ENCODE assay signal across 8 mouse cellular contexts in genomic region chr16:45608481-45608954, GRCm38 (mm10). TPM values are rescaled to one million over a fixed set of nuclear protein-coding genes. Genes with fewer than 3 reads are reported as not detected.
DNase-seq lines count a peak whose midpoint lies in the region; ATAC-seq and TF ChIP-seq lines count a peak whose summit lies in the region.

No protein-coding gene starts in this region.

- TF ChIP-seq POLR2A in limb, embryonic 14.5 days (IDR thresholded peaks at IDR 0.05; ENCODE audit: borderline replicate concordance, extremely low read depth, insufficient read depth, insufficient read length) = no peak
- no peak for TF ChIP-seq POLR2A in thymus, adult 2 months (IDR thresholded peaks at IDR 0.05; ENCODE audit: control insufficient read depth, extremely low read depth, insufficient read depth, low read length, poor library complexity)

- peak; percentile 24 for DNase-seq in heart, adult 8-10 months (ENCODE audit: low spot score)
- peak; percentile 6 for DNase-seq in ES-CJ7 (ENCODE audit: low read depth, low spot score)
- peak; percentile 49 for DNase-seq in embryonic facial prominence, embryonic 14.5 days (ENCODE audit: low spot score)
- DNase-seq in limb, embryonic 14.5 days (ENCODE audit: low spot score) = peak; percentile 22
- peak; percentile 3 for DNase-seq in skeletal muscle tissue, adult 2 months (ENCODE audit: low read depth, low spot score)
- no peak for DNase-seq in thymus, adult 2 months

- H3K36me3 ChIP-seq in heart, embryonic 11.5 days (ENCODE audit: control insufficient read depth, insufficient read depth, low read length) = no peaks in the 10 kb centered on the region
- H3K36me3 ChIP-seq in embryonic facial prominence, embryonic 14.5 days (ENCODE audit: control insufficient read depth, insufficient read depth, low read length) = no peaks in the 10 kb centered on the region
- no peaks in the 10 kb centered on the region for H3K36me3 ChIP-seq in limb, embryonic 14.5 days (ENCODE audit: control insufficient read depth, insufficient read depth, low read length)
- no peaks in the 10 kb centered on the region for H3K36me3 ChIP-seq in thymus, adult 2 months (ENCODE audit: control insufficient read depth, insufficient read depth, low read length)
- H3K36me3 ChIP-seq in forebrain, embryonic 12.5 days (replicated peaks) = no peaks in the 10 kb centered on the region

- H3K9me3 ChIP-seq in heart, embryonic 11.5 days (replicated peaks; ENCODE audit: control insufficient read depth, low read length) = no peaks in the 10 kb centered on the region; the same call in 1 of the 2 replicates
- no peaks in the 10 kb centered on the region for H3K9me3 ChIP-seq in embryonic facial prominence, embryonic 14.5 days (ENCODE audit: control insufficient read depth, low read length)
- H3K9me3 ChIP-seq in limb, embryonic 14.5 days (ENCODE audit: control insufficient read depth, low read length) = no peaks in the 10 kb centered on the region
- H3K9me3 ChIP-seq in forebrain, embryonic 12.5 days = no peaks in the 10 kb centered on the region

- 47% methylated on average over 4 of the region's 4 CpGs for WGBS in heart, embryonic 11.5 days (ENCODE audit: insufficient replicate concordance)
- WGBS in embryonic facial prominence, embryonic 14.5 days = 33% methylated on average over 4 of the region's 4 CpGs
- 27% methylated on average over 4 of the region's 4 CpGs for WGBS in limb, embryonic 14.5 days
- WGBS in thymus, adult 2 months = 60% methylated on average over 4 of the region's 4 CpGs
- WGBS in forebrain, embryonic 12.5 days = 57% methylated on average over 4 of the region's 4 CpGs

- no peak overlapping the region for H3K27ac ChIP-seq in heart, embryonic 11.5 days (ENCODE audit: low read depth, low read length)
- no peak overlapping the region for H3K27ac ChIP-seq in embryonic facial prominence, embryonic 14.5 days (replicated peaks; ENCODE audit: low read depth, low read length)
- no peak overlapping the region for H3K27ac ChIP-seq in limb, embryonic 14.5 days (replicated peaks; ENCODE audit: low read depth, low read length)
- no peak overlapping the region for H3K27ac ChIP-seq in thymus, adult 2 months (ENCODE audit: control insufficient read depth, insufficient read depth, low read length)
- H3K27ac ChIP-seq in forebrain, embryonic 12.5 days = no peak overlapping the region

- H3K9ac ChIP-seq in heart, embryonic 11.5 days (ENCODE audit: low read depth, low read length) = no peak overlapping the region
- H3K9ac ChIP-seq in embryonic facial prominence, embryonic 14.5 days (ENCODE audit: low read depth, low read length) = no peak overlapping the region
- H3K9ac ChIP-seq in limb, embryonic 14.5 days (ENCODE audit: low read depth, low read length, severe bottlenecking) = no peak overlapping the region
- no peak overlapping the region for H3K9ac ChIP-seq in forebrain, embryonic 12.5 days

- no peaks in the 10 kb centered on the region for H3K4me1 ChIP-seq in heart, embryonic 11.5 days (ENCODE audit: control insufficient read depth, insufficient read depth, low read length)
- H3K4me1 ChIP-seq in embryonic facial prominence, embryonic 14.5 days (ENCODE audit: control insufficient read depth, insufficient read depth, low read length) = no peaks in the 10 kb centered on the region
- H3K4me1 ChIP-seq in limb, embryonic 14.5 days (ENCODE audit: control insufficient read depth, insufficient read depth, low read length) = no peaks in the 10 kb centered on the region
- H3K4me1 ChIP-seq in thymus, adult 2 months (replicated peaks; ENCODE audit: control insufficient read depth, insufficient read depth, low read length) = no peaks in the 10 kb centered on the region
- no peaks in the 10 kb centered on the region; the same call in 1 of the 2 replicates for H3K4me1 ChIP-seq in forebrain, embryonic 12.5 days

- H3K27me3 ChIP-seq in heart, embryonic 11.5 days (ENCODE audit: control insufficient read depth, insufficient read depth, low read length) = no peaks in the 10 kb centered on the region
- H3K27me3 ChIP-seq in embryonic facial prominence, embryonic 14.5 days (replicated peaks; ENCODE audit: control insufficient read depth, insufficient read depth, low read length) = no peaks in the 10 kb centered on the region
- no peaks in the 10 kb centered on the region for H3K27me3 ChIP-seq in limb, embryonic 14.5 days (ENCODE audit: control insufficient read depth, insufficient read depth, low read length)
- no peaks in the 10 kb centered on the region for H3K27me3 ChIP-seq in thymus, adult 2 months (ENCODE audit: control insufficient read depth, insufficient read depth, low read length)
- no peaks in the 10 kb centered on the region for H3K27me3 ChIP-seq in forebrain, embryonic 12.5 days

- H3K4me3 ChIP-seq in heart, embryonic 11.5 days (ENCODE audit: low read depth, low read length) = no peak overlapping the region
- H3K4me3 ChIP-seq in embryonic facial prominence, embryonic 14.5 days (ENCODE audit: low read depth, low read length) = no peak overlapping the region
- H3K4me3 ChIP-seq in limb, embryonic 14.5 days (replicated peaks; ENCODE audit: low read length) = no peak overlapping the region
- H3K4me3 ChIP-seq in thymus, adult 2 months (ENCODE audit: control insufficient read depth, insufficient read depth, low read length) = no peak overlapping the region
- no peak overlapping the region for H3K4me3 ChIP-seq in forebrain, embryonic 12.5 days (replicated peaks)

- no peak for ATAC-seq in heart, embryonic 11.5 days (replicated peaks; ENCODE audit: insufficient number of reproducible peaks, low FRiP score, low TSS enrichment)
- 0 out of 2 replicates have a peak, but pooled peaks have one; percentile 15 for ATAC-seq in embryonic facial prominence, embryonic 14.5 days (ENCODE audit: low read depth)
- no peak; the same call in 1 of the 2 replicates for ATAC-seq in limb, embryonic 14.5 days (ENCODE audit: low FRiP score, low read depth)
- ATAC-seq in forebrain, embryonic 12.5 days (ENCODE audit: low FRiP score) = no peak

- no peak for TF ChIP-seq CTCF in thymus, adult 2 months (IDR thresholded peaks at IDR 0.05; ENCODE audit: borderline replicate concordance, control insufficient read depth, extremely low read depth, insufficient read depth, low read length, poor library complexity)

- H3K4me2 ChIP-seq in heart, embryonic 11.5 days = no peak overlapping the region
- H3K4me2 ChIP-seq in embryonic facial prominence, embryonic 14.5 days (ENCODE audit: low read depth, low read length) = no peak overlapping the region
- H3K4me2 ChIP-seq in limb, embryonic 14.5 days (replicated peaks; ENCODE audit: low read depth, low read length, severe bottlenecking) = no peak overlapping the region
- H3K4me2 ChIP-seq in forebrain, embryonic 12.5 days = no peak overlapping the region

RNA-seq across cellular contexts. Expression of gene Gcsam, which starts 1.7 kb away (rescaled TPM):
- total RNA-seq in heart, adult 8-10 months (2022) = under 1 TPM in 1 of 4 experiments, not detected in 3; 0.14 TPM
- 0.16 and 0.28 TPM in 2 replicates for polyA plus RNA-seq in heart, embryonic 11.5 days (2014; fragmentation: Nextera tagmentation; extraction: Ambion mirVana)
- polyA plus RNA-seq in embryonic facial prominence, embryonic 14.5 days (2014; fragmentation: Nextera tagmentation; extraction: Ambion mirVana) = 0.69 and 1.5 TPM in 2 replicates
- 0.50 and 0.68 TPM in 2 replicates for polyA plus RNA-seq in limb, embryonic 14.5 days (2012; rRNA removed)
- polyA plus RNA-seq in limb, embryonic 14.5 days (2014; fragmentation: Nextera tagmentation; extraction: Ambion mirVana) = 1.6 and 1.9 TPM in 2 replicates
- polyA plus RNA-seq in thymus, adult 2 months (2012; rRNA removed) = 0.54 and 0.97 TPM in 2 replicates
- not detected in 2 replicates for polyA plus RNA-seq in forebrain, embryonic 12.5 days (2016; fragmentation: Nextera tagmentation; extraction: Ambion mirVana)

RNA-seq across cellular contexts. Expression of gene BC016579, which starts 45.4 kb away (rescaled TPM):
- total RNA-seq in heart, adult 8-10 months (2022) = not detected
- polyA plus RNA-seq in heart, embryonic 11.5 days (2014; fragmentation: Nextera tagmentation; extraction: Ambion mirVana) = 0.17 and 0.19 TPM in 2 replicates
- 0.34 TPM in 1 of 2 replicates, not detected in the other for polyA plus RNA-seq in embryonic facial prominence, embryonic 14.5 days (2014; fragmentation: Nextera tagmentation; extraction: Ambion mirVana)
- 0.09 and 0.14 TPM in 2 replicates for polyA plus RNA-seq in limb, embryonic 14.5 days (2012; rRNA removed)
- polyA plus RNA-seq in limb, embryonic 14.5 days (2014; fragmentation: Nextera tagmentation; extraction: Ambion mirVana) = 0.08 TPM in 1 of 2 replicates, not detected in the other
- 0.08 and 0.19 TPM in 2 replicates for polyA plus RNA-seq in thymus, adult 2 months (2012; rRNA removed)
- 0.11 and 0.18 TPM in 2 replicates for polyA plus RNA-seq in forebrain, embryonic 12.5 days (2016; fragmentation: Nextera tagmentation; extraction: Ambion mirVana)
